Mouse (Mus musculus): Measurements from ENCODE around the gene Il4i1. TPM values are rescaled to one million over a fixed set of nuclear protein-coding genes. Genes with fewer than 3 reads are reported as not detected.

Gene Il4i1
- polyA plus RNA-seq, 1 experiment from 2014 or later: 1.1 TPM

GRCm38 (mm10) chr7:44810365-44810764, 5.8 kb upstream of the Il4i1 start:
- Histone ChIP-seq H3K9ac (no peak overlapping the region), H3K4me1 (replicated peaks) (peaks cover 8% of the 10 kb centered on the region), H3K4me3 (no peak overlapping the region), H3K36me3 (peaks cover 34% of the 10 kb centered on the region), H3K4me2 (no peak overlapping the region), H3K27me3 (replicated peaks) (no peaks in the 10 kb centered on the region), H3K9me3 (replicated peaks) (no peaks in the 10 kb centered on the region), H3K27ac (ENCODE audit: poor library complexity, severe bottlenecking) (no peak overlapping the region)
- ATAC-seq (ENCODE audit: insufficient number of reproducible peaks, low FRiP score): no peak
- WGBS: 79% methylated on average over 4 of the region's 4 CpGs

GRCm38 (mm10) chr7:44810819-44811557, 5.2 kb upstream of the Il4i1 start:
- peaks cover 34% of the 10 kb centered on the region for H3K36me3 ChIP-seq
- no peak overlapping the region for H3K27ac ChIP-seq (ENCODE audit: poor library complexity, severe bottlenecking)
- 81% methylated on average over 7 of the region's 7 CpGs for WGBS
- H3K9ac ChIP-seq: no peak overlapping the region
- no peak for ATAC-seq (ENCODE audit: insufficient number of reproducible peaks, low FRiP score)
- H3K4me3 ChIP-seq: no peak overlapping the region
- H3K27me3 ChIP-seq (replicated peaks): no peaks in the 10 kb centered on the region
- no peak overlapping the region for H3K4me2 ChIP-seq
- H3K4me1 ChIP-seq (replicated peaks): peaks cover 8% of the 10 kb centered on the region
- H3K9me3 ChIP-seq (replicated peaks): no peaks in the 10 kb centered on the region

GRCm38 (mm10) chr7:44812651-44813325, 3.4 kb upstream of the Il4i1 start:
- ATAC-seq (ENCODE audit: insufficient number of reproducible peaks, low FRiP score): no peak
- 86% methylated on average over 20 of the region's 20 CpGs for whole genome bisulfite sequencing
- Histone ChIP-seq H3K4me1 (replicated peaks) (peaks cover 14% of the 10 kb centered on the region), H3K27me3 (replicated peaks) (no peaks in the 10 kb centered on the region), H3K9me3 (replicated peaks) (no peaks in the 10 kb centered on the region), H3K4me2 (no peak overlapping the region), H3K4me3 (no peak overlapping the region), H3K27ac (ENCODE audit: poor library complexity, severe bottlenecking) (no peak overlapping the region), H3K9ac (no peak overlapping the region), H3K36me3 (peaks cover 34% of the 10 kb centered on the region)

- WGBS: 90% methylated on average over 3 of the region's 3 CpGs
- Histone ChIP-seq H3K27me3 (replicated peaks) (no peaks in the 10 kb centered on the region), H3K27ac (ENCODE audit: poor library complexity, severe bottlenecking) (no peak overlapping the region), H3K4me1 (replicated peaks) (peaks cover 26% of the 10 kb centered on the region), H3K4me2 (no peak overlapping the region), H3K9ac (no peak overlapping the region), H3K9me3 (replicated peaks) (no peaks in the 10 kb centered on the region), H3K4me3 (no peak overlapping the region), H3K36me3 (peaks cover 34% of the 10 kb centered on the region)
- no peak for ATAC-seq (ENCODE audit: insufficient number of reproducible peaks, low FRiP score)
Measured at GRCm38 (mm10) chr7:44813985-44814384, 2.2 kb upstream of the Il4i1 start.

GRCm38 (mm10) chr7:44814423-44814822, 1.8 kb upstream of the Il4i1 start:
- no peak for ATAC-seq (ENCODE audit: insufficient number of reproducible peaks, low FRiP score)
- H3K4me2 ChIP-seq: peak overlapping the region; percentile 89; the same call in 1 of the 2 replicates
- no peaks in the 10 kb centered on the region for H3K9me3 ChIP-seq (replicated peaks)
- peaks cover 30% of the 10 kb centered on the region for H3K4me1 ChIP-seq (replicated peaks)
- 83% methylated on average over 4 of the region's 4 CpGs for WGBS
- H3K9ac ChIP-seq: no peak overlapping the region
- H3K36me3 ChIP-seq: peaks cover 34% of the 10 kb centered on the region
- H3K27ac ChIP-seq (ENCODE audit: poor library complexity, severe bottlenecking): no peak overlapping the region
- H3K27me3 ChIP-seq (replicated peaks): no peaks in the 10 kb centered on the region
- H3K4me3 ChIP-seq: no peak overlapping the region

GRCm38 (mm10) chr7:44814952-44815553, 1.1 kb upstream of the Il4i1 start:
- H3K4me1 ChIP-seq (replicated peaks): peaks cover 36% of the 10 kb centered on the region
- 34% methylated on average over 14 of the region's 14 CpGs for WGBS

GRCm38 (mm10) chr7:44816470-44817021, 359 bp downstream of the Il4i1 start, which contains the start of gene Atf5:
TSS of gene Atf5 (minus strand) at chr7:44816658.
- ATAC-seq (ENCODE audit: insufficient number of reproducible peaks, low FRiP score): peak; percentile 54
- Histone ChIP-seq H3K9me3 (replicated peaks) (no peaks in the 10 kb centered on the region), H3K27ac (ENCODE audit: poor library complexity, severe bottlenecking) (peak within 1 kb of the TSS; percentile 99), H3K4me2 (peak within 1 kb of the TSS; percentile 89), H3K4me3 (peak within 1 kb of the TSS; percentile 90), H3K9ac (peak within 1 kb of the TSS; percentile 98), H3K36me3 (peaks cover 27% of the 10 kb centered on the region), H3K27me3 (replicated peaks) (no peaks in the 10 kb centered on the region), H3K4me1 (replicated peaks) (peaks cover 51% of the 10 kb centered on the region)
- under 1% methylated on average over 57 of the region's 57 CpGs for WGBS

More at GRCm38 (mm10) chr7:44814952-44815553, 1.1 kb upstream of the Il4i1 start:
- peaks cover 34% of the 10 kb centered on the region for H3K36me3 ChIP-seq
- H3K27ac ChIP-seq (ENCODE audit: poor library complexity, severe bottlenecking): peak overlapping the region; percentile 99
- peak overlapping the region; percentile 90 for H3K4me3 ChIP-seq
- peak overlapping the region; percentile 64 for H3K9ac ChIP-seq
- peak overlapping the region; percentile 89 for H3K4me2 ChIP-seq
- H3K9me3 ChIP-seq (replicated peaks): no peaks in the 10 kb centered on the region
- no peaks in the 10 kb centered on the region for H3K27me3 ChIP-seq (replicated peaks)
- ATAC-seq (ENCODE audit: insufficient number of reproducible peaks, low FRiP score): no peak

- ATAC-seq (ENCODE audit: insufficient number of reproducible peaks, low FRiP score): no peak
- Histone ChIP-seq H3K4me2 (peak overlapping the region; percentile 89), H3K9me3 (replicated peaks) (no peaks in the 10 kb centered on the region), H3K4me3 (peak overlapping the region; percentile 90), H3K36me3 (peaks cover 18% of the 10 kb centered on the region; the same call in 1 of the 2 replicates), H3K27ac (ENCODE audit: poor library complexity, severe bottlenecking) (peak overlapping the region; percentile 99), H3K4me1 (replicated peaks) (peaks cover 58% of the 10 kb centered on the region), H3K9ac (peak overlapping the region; percentile 98), H3K27me3 (replicated peaks) (no peaks in the 10 kb centered on the region)
- 16% methylated on average over 3 of the region's 3 CpGs for WGBS
Measured at GRCm38 (mm10) chr7:44817441-44817840, 1.3 kb downstream of the Il4i1 start.

- Histone ChIP-seq H3K4me1 (replicated peaks) (peaks cover 64% of the 10 kb centered on the region), H3K27ac (ENCODE audit: poor library complexity, severe bottlenecking) (0 out of 2 replicates have a peak overlapping the region, but pooled peaks have one; percentile 99), H3K36me3 (peaks cover 14% of the 10 kb centered on the region; the same call in 1 of the 2 replicates), H3K27me3 (replicated peaks) (no peaks in the 10 kb centered on the region), H3K9ac (peak overlapping the region; percentile 98), H3K4me2 (peak overlapping the region; percentile 89), H3K9me3 (replicated peaks) (no peaks in the 10 kb centered on the region), H3K4me3 (peak overlapping the region; percentile 90)
- WGBS: 19% methylated on average over 2 of the region's 2 CpGs
- no peak for ATAC-seq (ENCODE audit: insufficient number of reproducible peaks, low FRiP score)
Measured at GRCm38 (mm10) chr7:44818164-44818563, 2.0 kb downstream of the Il4i1 start.

- Histone ChIP-seq H3K4me2 (peak overlapping the region; percentile 89), H3K9ac (peak overlapping the region; percentile 63), H3K27ac (ENCODE audit: poor library complexity, severe bottlenecking) (0 out of 2 replicates have a peak overlapping the region, but pooled peaks have one; percentile 23), H3K36me3 (peaks cover 8% of the 10 kb centered on the region; the same call in 1 of the 2 replicates), H3K9me3 (replicated peaks) (no peaks in the 10 kb centered on the region), H3K4me1 (replicated peaks) (peaks cover 71% of the 10 kb centered on the region), H3K4me3 (peak overlapping the region; percentile 24), H3K27me3 (replicated peaks) (no peaks in the 10 kb centered on the region)
- 45% methylated on average over 6 of the region's 6 CpGs for WGBS
- ATAC-seq (ENCODE audit: insufficient number of reproducible peaks, low FRiP score): no peak
Measured at GRCm38 (mm10) chr7:44818751-44819235, 2.6 kb downstream of the Il4i1 start.

Measured in heart, embryonic 12.5 days (tissue).